Mouse (Mus musculus): ENCODE measurements around the gene Styk1. TPM values are rescaled to one million over a fixed set of nuclear protein-coding genes. Genes with fewer than 3 reads are reported as not detected.

Gene Styk1
- polyA plus RNA-seq (2015; fragmentation: Nextera tagmentation; extraction: Ambion mirVana) = 4.7 and 5.1 TPM in 2 replicates

DNA sequence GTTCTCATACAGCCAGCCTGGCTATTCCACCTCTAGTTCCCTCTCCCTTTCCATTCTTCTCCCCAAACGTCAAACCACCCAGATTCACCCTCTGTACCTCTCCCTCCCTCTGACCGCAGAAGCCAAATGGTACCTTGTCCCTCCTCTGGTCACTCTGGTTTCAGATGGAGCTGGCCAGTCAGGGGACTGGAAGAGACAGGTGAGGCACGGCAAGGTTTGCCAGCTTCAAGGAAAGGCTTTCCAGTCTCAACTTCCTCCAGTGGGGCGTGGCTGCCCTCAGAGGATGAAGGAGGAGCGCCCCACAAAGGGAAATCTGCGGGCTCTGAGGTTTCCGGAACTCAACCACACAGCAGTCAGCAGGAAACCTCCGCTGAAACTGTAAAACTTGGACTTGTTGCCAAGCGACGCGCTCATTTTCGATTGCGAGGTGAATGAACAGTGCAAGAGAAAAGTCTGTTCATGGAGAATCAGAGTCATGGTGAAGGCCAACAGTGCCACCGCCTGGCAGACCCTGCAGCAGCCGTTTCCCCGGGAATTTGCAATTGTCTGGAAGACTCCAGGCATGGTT is at the start of gene Styk1:
Styk1 (minus strand) TSS at position 246 of the 568 bp plus-strand sequence.
- H3K4me2 ChIP-seq = peak within 1 kb of the TSS; percentile 83
- H3K27ac ChIP-seq (replicated peaks) = peak within 1 kb of the TSS; percentile 41
- no peaks in the 10 kb centered on the region for H3K27me3 ChIP-seq
- H3K9me3 ChIP-seq = no peaks in the 10 kb centered on the region
- WGBS = 2% methylated on average over 16 of the region's 16 CpGs
- peak; percentile 95 for ATAC-seq (ENCODE audit: low FRiP score, low read depth)
- H3K4me1 ChIP-seq (replicated peaks) = peaks cover 6% of the 10 kb centered on the region
- H3K9ac ChIP-seq = peak within 1 kb of the TSS; percentile 35
- H3K36me3 ChIP-seq = no peaks in the 10 kb centered on the region
- peak within 1 kb of the TSS; percentile 42 for H3K4me3 ChIP-seq

GRCm38 (mm10) chr6:131403036-131403435 is 49.6 kb upstream of the Styk1 start:
- H3K27me3 ChIP-seq = no peaks in the 10 kb centered on the region
- H3K9ac ChIP-seq = no peak overlapping the region
- no peaks in the 10 kb centered on the region for H3K4me1 ChIP-seq (replicated peaks)
- 64% methylated on average over 2 of the region's 2 CpGs for WGBS
- no peak overlapping the region for H3K27ac ChIP-seq (replicated peaks)
- no peak for ATAC-seq (ENCODE audit: low FRiP score, low read depth)
- no peaks in the 10 kb centered on the region for H3K9me3 ChIP-seq
- no peaks in the 10 kb centered on the region for H3K36me3 ChIP-seq
- H3K4me3 ChIP-seq = no peak overlapping the region
- H3K4me2 ChIP-seq = no peak overlapping the region

GRCm38 (mm10) chr6:131402606-131403005 is 49.2 kb upstream of the Styk1 start:
- no peaks in the 10 kb centered on the region for H3K27me3 ChIP-seq
- no peak overlapping the region for H3K4me2 ChIP-seq
- H3K4me3 ChIP-seq = no peak overlapping the region
- no peaks in the 10 kb centered on the region for H3K4me1 ChIP-seq (replicated peaks)
- no peaks in the 10 kb centered on the region for H3K36me3 ChIP-seq
- ATAC-seq (ENCODE audit: low FRiP score, low read depth) = no peak
- no peak overlapping the region for H3K9ac ChIP-seq
- no peaks in the 10 kb centered on the region for H3K9me3 ChIP-seq
- H3K27ac ChIP-seq (replicated peaks) = no peak overlapping the region

DNA sequence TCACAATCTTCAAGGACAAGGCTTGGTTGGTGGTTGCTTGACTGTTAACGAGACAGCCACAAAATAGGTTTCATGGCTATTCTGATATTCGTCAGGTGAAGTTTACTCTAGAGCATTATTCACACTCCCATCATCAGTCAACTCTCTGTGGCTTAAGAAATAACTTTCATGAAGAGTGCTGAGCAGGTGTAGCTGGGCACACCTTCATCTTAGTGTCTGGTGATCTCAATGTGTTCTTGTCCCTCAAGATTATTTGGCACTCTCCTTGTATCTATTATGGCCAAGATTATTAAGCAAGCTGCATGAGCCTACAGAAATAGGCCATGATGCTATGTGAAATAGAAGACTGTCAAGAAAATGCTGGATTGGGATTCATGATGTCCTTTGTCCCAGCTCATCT is 47.9 kb upstream of the Styk1 start:
- H3K4me1 ChIP-seq (replicated peaks) = no peaks in the 10 kb centered on the region
- no peaks in the 10 kb centered on the region for H3K9me3 ChIP-seq
- no peak overlapping the region for H3K4me3 ChIP-seq
- no peaks in the 10 kb centered on the region for H3K36me3 ChIP-seq
- no peak overlapping the region for H3K4me2 ChIP-seq
- no peak for ATAC-seq (ENCODE audit: low FRiP score, low read depth)
- no peak overlapping the region for H3K9ac ChIP-seq
- H3K27me3 ChIP-seq = no peaks in the 10 kb centered on the region
- no peak overlapping the region for H3K27ac ChIP-seq (replicated peaks)
- 93% methylated on average over 2 of the region's 2 CpGs for WGBS

- Histone ChIP-seq H3K27ac (replicated peaks) (no peak overlapping the region), H3K9ac (no peak overlapping the region), H3K36me3 (no peaks in the 10 kb centered on the region), H3K4me1 (replicated peaks) (no peaks in the 10 kb centered on the region), H3K4me2 (no peak overlapping the region), H3K9me3 (no peaks in the 10 kb centered on the region), H3K4me3 (no peak overlapping the region), H3K27me3 (no peaks in the 10 kb centered on the region)
- WGBS = 84% methylated on average over 1 of the region's 1 CpGs
- ATAC-seq (ENCODE audit: low FRiP score, low read depth) = no peak
Observed at GRCm38 (mm10) chr6:131396650-131397049, 43.3 kb upstream of the Styk1 start.

DNA sequence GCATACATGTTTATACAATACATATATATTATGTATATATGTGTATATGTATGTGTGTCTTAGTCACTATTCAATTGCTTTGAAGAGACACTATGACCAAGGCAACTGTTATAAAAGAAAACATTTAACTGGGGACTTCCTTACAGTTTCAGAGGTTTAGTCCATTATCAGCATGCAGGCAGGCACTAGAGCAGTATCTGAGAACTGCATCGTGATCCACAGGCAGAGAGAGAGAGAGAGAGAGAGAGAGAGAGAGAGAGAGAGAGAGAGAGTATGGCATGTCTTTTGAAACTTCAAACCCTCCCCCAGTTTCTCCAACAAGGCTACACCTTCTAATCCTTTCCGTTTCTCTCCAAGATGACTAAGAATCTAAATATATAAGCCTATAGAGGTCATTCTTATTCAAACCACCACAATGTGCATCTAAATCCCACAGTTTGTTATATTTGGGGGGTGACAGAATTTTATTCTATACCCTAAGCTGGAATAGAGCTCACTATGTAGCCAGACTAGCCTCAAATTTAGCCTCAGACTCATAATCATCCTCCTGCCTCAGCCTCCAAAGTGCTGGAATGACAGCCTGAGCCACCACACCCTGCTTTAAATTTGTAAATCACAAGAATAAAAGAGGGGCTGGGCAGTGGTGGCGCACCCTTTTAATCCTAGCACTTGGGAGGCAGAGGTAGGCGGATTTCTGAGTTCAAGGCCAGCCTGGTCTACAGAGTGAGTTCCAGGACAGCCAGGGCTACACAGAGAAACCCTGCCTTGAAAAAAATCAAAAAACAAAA is 40.7 kb upstream of the Styk1 start:
- Histone ChIP-seq H3K4me1 (replicated peaks) (no peaks in the 10 kb centered on the region), H3K36me3 (no peaks in the 10 kb centered on the region), H3K9me3 (no peaks in the 10 kb centered on the region), H3K4me3 (no peak overlapping the region), H3K27me3 (no peaks in the 10 kb centered on the region; the same call in 1 of the 2 replicates), H3K9ac (no peak overlapping the region), H3K27ac (replicated peaks) (no peak overlapping the region), H3K4me2 (no peak overlapping the region)
- ATAC-seq (ENCODE audit: low FRiP score, low read depth) = no peak
- WGBS = 78% methylated on average over 4 of the region's 4 CpGs

GRCm38 (mm10) chr6:131388040-131389021 is 34.9 kb upstream of the Styk1 start, which contains the start of gene Ybx3:
Gene Ybx3, minus strand, starts transcription at chr6:131388476.
- H3K4me1 ChIP-seq (replicated peaks) = peaks cover 33% of the 10 kb centered on the region
- peak within 1 kb of the TSS; percentile 88 for H3K4me3 ChIP-seq
- H3K4me2 ChIP-seq = peak within 1 kb of the TSS; percentile 90
- no peaks in the 10 kb centered on the region for H3K36me3 ChIP-seq
- peak; percentile 97 for ATAC-seq (ENCODE audit: low FRiP score, low read depth)
- H3K27me3 ChIP-seq = no peaks in the 10 kb centered on the region; the same call in 1 of the 2 replicates
- WGBS = under 1% methylated on average over 66 of the region's 107 CpGs
- H3K9ac ChIP-seq = peak within 1 kb of the TSS; percentile 91
- peak within 1 kb of the TSS; percentile 88 for H3K27ac ChIP-seq (replicated peaks)
- no peaks in the 10 kb centered on the region for H3K9me3 ChIP-seq

DNA sequence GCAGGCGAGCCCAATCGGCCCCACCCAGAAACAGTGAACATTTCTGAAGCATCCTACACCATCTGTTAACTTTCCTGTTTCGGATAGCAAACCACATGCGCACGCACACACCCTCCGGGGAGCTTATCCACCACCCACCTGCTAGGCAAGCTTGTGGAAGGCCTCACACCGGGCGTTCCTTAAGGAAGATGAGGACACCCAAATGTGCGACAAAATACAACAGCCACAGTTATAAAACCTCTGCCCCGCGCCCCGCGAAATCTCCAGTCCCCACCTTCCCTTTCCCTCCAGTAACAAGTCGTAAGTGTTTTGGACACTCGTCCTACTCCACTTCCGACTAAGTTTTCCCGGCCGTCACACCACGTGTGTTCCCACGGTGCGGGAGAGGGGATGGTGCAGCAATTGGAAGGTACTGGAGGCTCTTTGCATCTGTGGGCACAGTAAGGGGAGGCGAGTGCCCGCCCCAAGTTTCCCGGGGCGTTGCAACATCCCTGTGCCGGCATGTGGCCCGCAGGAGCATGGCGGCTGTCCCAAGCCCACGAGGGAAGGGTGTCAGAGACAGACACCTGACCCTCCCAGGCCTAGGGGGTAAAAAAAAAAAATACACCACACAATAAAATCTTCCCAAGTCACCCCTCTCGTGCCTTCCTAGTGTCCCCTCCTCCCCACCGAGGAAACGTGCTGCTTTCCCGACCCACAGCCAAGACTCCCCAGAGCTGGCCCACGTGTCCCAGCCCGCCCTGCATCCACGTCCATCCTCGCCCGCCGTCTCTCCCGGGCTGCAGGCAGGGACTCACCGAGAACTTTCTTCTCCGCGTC is 34.0 kb upstream of the Styk1 start:
- Histone ChIP-seq H3K4me3 (peak overlapping the region; percentile 88), H3K36me3 (no peaks in the 10 kb centered on the region), H3K4me1 (replicated peaks) (peaks cover 42% of the 10 kb centered on the region), H3K27me3 (no peaks in the 10 kb centered on the region; the same call in 1 of the 2 replicates), H3K9me3 (no peaks in the 10 kb centered on the region), H3K9ac (peak overlapping the region; percentile 91), H3K27ac (replicated peaks) (peak overlapping the region; percentile 88), H3K4me2 (peak overlapping the region; percentile 90)
- ATAC-seq (ENCODE audit: low FRiP score, low read depth) = peak; percentile 59
- WGBS = under 1% methylated on average over 43 of the region's 43 CpGs

DNA sequence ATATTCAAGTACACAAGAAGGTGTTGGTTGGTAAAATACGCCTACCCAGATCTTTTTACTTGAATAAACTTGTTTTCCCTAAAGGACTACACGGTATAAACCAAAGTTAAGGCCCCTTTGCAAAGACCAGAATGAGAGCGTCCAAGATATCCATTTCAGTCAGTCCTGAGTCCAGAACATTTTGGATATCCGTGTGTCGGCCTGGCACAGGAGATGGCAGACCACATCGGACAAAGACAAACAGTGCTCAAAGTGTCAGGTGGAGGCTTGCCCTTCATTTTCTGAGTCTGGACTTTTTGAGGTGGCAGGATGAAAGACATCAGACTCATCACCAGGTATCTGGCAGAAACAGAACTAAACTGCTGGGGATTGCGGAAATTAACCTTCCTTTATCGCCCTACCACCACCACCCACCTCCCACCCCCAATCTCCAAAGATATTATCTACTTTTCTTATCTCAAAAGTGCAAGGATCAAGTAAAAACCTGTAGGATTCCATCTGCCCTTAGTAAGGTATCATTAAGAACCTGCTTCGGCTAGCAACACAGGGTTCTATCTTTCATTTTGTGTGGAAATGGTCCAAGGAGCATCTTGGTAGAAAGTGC is 33.1 kb upstream of the Styk1 start:
- Histone ChIP-seq H3K27ac (replicated peaks) (no peak overlapping the region), H3K4me3 (peak overlapping the region; percentile 88), H3K36me3 (no peaks in the 10 kb centered on the region), H3K4me1 (replicated peaks) (peaks cover 48% of the 10 kb centered on the region), H3K4me2 (peak overlapping the region; percentile 90), H3K9me3 (no peaks in the 10 kb centered on the region), H3K9ac (no peak overlapping the region), H3K27me3 (no peaks in the 10 kb centered on the region; the same call in 1 of the 2 replicates)
- WGBS = 58% methylated on average over 9 of the region's 9 CpGs
- ATAC-seq (ENCODE audit: low FRiP score, low read depth) = no peak

DNA sequence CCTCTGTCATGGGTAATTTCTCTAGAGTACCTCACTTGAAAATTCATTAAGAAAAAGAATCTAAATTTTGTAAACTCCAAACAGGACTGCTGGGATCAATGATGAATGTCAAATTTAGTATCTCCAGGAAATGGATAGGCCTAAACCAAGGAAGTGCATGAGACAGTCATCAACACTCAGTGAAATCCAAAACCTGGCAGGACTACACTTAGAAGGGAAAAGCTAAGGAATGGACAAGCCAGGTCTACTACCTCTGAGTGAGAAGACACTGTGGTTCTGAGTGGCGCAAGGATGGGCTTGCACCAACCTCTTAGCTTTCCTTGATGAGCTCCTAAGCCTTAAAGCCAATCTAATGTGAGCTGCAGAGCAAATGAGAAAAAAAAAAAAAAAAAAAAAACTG is 32.1 kb upstream of the Styk1 start:
- WGBS = 94% methylated on average over 1 of the region's 1 CpGs

More for the DNA sequence above, 32.1 kb upstream of the Styk1 start:
- Histone ChIP-seq H3K27me3 (no peaks in the 10 kb centered on the region; the same call in 1 of the 2 replicates), H3K9ac (no peak overlapping the region), H3K9me3 (no peaks in the 10 kb centered on the region), H3K4me1 (replicated peaks) (peaks cover 48% of the 10 kb centered on the region), H3K4me3 (no peak overlapping the region), H3K36me3 (no peaks in the 10 kb centered on the region; the same call in 1 of the 2 replicates), H3K27ac (replicated peaks) (no peak overlapping the region), H3K4me2 (no peak overlapping the region)
- no peak for ATAC-seq (ENCODE audit: low FRiP score, low read depth)

Measured in hindbrain, embryonic 15.5 days (tissue).